Mouse (Mus musculus): ENCODE data around the gene Slc9a7. TPM values are rescaled to one million over a fixed set of nuclear protein-coding genes. Genes with fewer than 3 reads are reported as not detected.

Slc9a7 gene
- polyA plus RNA-seq, 1 experiment from 2014 or later, result 0.28 TPM

DNA sequence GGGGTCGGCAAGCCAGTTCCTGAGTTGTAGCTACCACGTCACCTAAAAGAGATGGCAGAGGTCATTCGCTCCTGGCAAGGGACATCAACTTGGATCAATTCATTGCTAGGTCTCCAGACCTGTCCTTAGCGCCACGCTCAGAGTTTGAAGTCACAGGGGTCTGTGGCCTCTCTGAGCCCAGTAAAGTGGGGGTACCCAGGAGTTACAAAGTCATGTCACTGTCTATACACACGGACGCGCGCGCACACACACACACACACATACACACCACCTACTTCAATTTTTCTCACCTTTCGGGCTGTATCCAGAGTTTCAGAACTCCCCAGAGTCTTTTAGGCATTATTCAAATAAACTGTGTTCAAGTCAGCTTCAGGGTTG is 422 bp upstream of the Slc9a7 start:
- H3K4me3 ChIP-seq (ENCODE audit: low read depth, low read length), result peak overlapping the region; percentile 46
- H3K9ac ChIP-seq (ENCODE audit: low read length), result no peak overlapping the region
- H3K9me3 ChIP-seq (ENCODE audit: control insufficient read depth, low read length), result no peaks in the 10 kb centered on the region
- H3K27me3 ChIP-seq (ENCODE audit: control insufficient read depth, insufficient read depth, low read length), result no peaks in the 10 kb centered on the region
- ATAC-seq (ENCODE audit: low FRiP score, low TSS enrichment) (no peak), DNase-seq (ENCODE audit: low spot score) (no peak)
- H3K36me3 ChIP-seq (ENCODE audit: control insufficient read depth, insufficient read depth, low read length), result no peaks in the 10 kb centered on the region
- no peak overlapping the region for H3K27ac ChIP-seq (replicated peaks)
- WGBS, result 37% methylated on average over 11 of the region's 11 CpGs
- H3K4me1 ChIP-seq (replicated peaks; ENCODE audit: control insufficient read depth, insufficient read depth), result no peaks in the 10 kb centered on the region
- H3K4me2 ChIP-seq (replicated peaks; ENCODE audit: low read depth), result peak overlapping the region; percentile 69
- TF ChIP-seq EP300 (optimal IDR thresholded peaks at IDR 0.05) (no peak), CTCF (IDR thresholded peaks at IDR 0.05; ENCODE audit: low read depth) (no peak)

DNA sequence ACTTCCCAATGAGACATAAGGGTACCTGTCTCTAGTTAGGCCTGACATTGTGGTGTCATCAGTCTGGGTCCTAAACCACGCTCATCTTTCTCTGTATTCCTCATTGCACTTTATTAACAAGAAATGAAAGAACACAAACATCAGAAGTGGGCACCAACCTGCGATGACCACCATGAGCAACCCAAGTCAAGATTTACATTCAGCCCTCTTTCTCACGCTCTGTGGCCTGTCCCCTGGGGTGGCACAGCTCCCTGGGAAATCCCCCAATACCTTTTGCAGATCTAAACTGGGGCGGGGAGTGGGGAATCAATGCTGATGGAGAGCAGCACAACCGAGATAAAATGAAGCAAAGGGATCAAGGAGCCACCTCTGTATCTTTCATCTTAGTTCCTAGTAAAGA is 892 bp downstream of the Slc9a7 start:
- Histone ChIP-seq H3K9ac (ENCODE audit: low read length) (no peak overlapping the region), H3K4me3 (ENCODE audit: low read depth, low read length) (peak overlapping the region; percentile 46; the same call in 1 of the 2 replicates), H3K4me1 (replicated peaks; ENCODE audit: control insufficient read depth, insufficient read depth) (no peaks in the 10 kb centered on the region), H3K9me3 (ENCODE audit: control insufficient read depth, low read length) (no peaks in the 10 kb centered on the region), H3K27ac (replicated peaks) (no peak overlapping the region), H3K4me2 (replicated peaks; ENCODE audit: low read depth) (peak overlapping the region; percentile 69), H3K36me3 (ENCODE audit: control insufficient read depth, insufficient read depth, low read length) (no peaks in the 10 kb centered on the region), H3K27me3 (ENCODE audit: control insufficient read depth, insufficient read depth, low read length) (no peaks in the 10 kb centered on the region)
- no peak for TF ChIP-seq EP300 (optimal IDR thresholded peaks at IDR 0.05)
- no peak for TF ChIP-seq CTCF (IDR thresholded peaks at IDR 0.05; ENCODE audit: low read depth)
- DNase-seq (ENCODE audit: low spot score), result no peak
- no peak for ATAC-seq (ENCODE audit: low FRiP score, low TSS enrichment)
- WGBS, result 36% methylated on average over 5 of the region's 5 CpGs

DNA sequence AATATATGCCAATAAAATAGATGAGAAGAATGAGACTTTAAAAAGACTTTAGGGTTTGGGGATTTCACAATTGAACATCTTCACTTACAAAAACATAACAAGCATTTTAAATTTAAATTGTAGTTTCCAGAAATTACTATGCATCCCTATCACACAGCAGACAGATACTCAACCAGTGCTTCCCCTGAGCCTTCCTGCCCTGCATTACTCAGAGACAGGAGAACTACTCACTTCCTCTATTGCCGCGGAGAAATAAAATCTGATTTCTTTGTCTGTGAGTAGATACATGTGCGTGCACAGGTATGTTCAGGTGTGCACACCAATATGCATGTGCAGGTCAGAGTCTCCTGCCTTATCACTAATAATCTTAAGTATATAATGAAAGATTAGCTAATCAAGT is 2.9 kb downstream of the Slc9a7 start:
- WGBS, result 79% methylated on average over 3 of the region's 3 CpGs
- H3K9me3 ChIP-seq (ENCODE audit: control insufficient read depth, low read length), result no peaks in the 10 kb centered on the region
- TF ChIP-seq CTCF (IDR thresholded peaks at IDR 0.05; ENCODE audit: low read depth), result no peak
- TF ChIP-seq EP300 (optimal IDR thresholded peaks at IDR 0.05), result no peak
- ATAC-seq (ENCODE audit: low FRiP score, low TSS enrichment) (no peak), DNase-seq (ENCODE audit: low spot score) (no peak)
- H3K36me3 ChIP-seq (ENCODE audit: control insufficient read depth, insufficient read depth, low read length), result no peaks in the 10 kb centered on the region
- H3K4me1 ChIP-seq (replicated peaks; ENCODE audit: control insufficient read depth, insufficient read depth), result no peaks in the 10 kb centered on the region
- H3K4me3 ChIP-seq (ENCODE audit: low read depth, low read length), result no peak overlapping the region
- no peak overlapping the region for H3K4me2 ChIP-seq (replicated peaks; ENCODE audit: low read depth)
- H3K9ac ChIP-seq (ENCODE audit: low read length), result no peak overlapping the region
- no peak overlapping the region for H3K27ac ChIP-seq (replicated peaks)
- no peaks in the 10 kb centered on the region for H3K27me3 ChIP-seq (ENCODE audit: control insufficient read depth, insufficient read depth, low read length)

DNA sequence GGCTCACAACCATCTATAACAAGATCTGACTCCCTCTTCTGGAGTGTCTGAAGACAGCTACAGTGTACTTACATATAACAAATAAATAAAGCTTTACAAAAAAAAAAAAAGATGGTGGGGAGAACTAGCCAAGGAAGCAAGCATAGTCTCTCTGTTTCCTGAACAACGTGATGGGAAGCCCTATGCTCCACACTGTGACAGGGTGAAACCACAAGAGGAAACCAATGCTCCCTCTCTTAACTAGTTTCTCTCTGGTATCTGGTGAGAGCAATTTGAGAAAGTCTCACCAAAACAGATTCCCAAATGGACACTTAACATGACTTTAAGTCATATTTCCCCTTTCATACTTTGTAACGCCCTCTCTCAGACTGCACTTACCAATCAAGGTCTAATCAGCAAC is 5.4 kb downstream of the Slc9a7 start:
- DNase-seq (ENCODE audit: low spot score) (no peak), ATAC-seq (ENCODE audit: low FRiP score, low TSS enrichment) (no peak)
- H3K4me2 ChIP-seq (replicated peaks; ENCODE audit: low read depth), result no peak overlapping the region
- WGBS, result 68% methylated on average over 2 of the region's 2 CpGs
- H3K4me1 ChIP-seq (replicated peaks; ENCODE audit: control insufficient read depth, insufficient read depth), result no peaks in the 10 kb centered on the region
- H3K36me3 ChIP-seq (ENCODE audit: control insufficient read depth, insufficient read depth, low read length), result no peaks in the 10 kb centered on the region
- H3K9me3 ChIP-seq (ENCODE audit: control insufficient read depth, low read length), result no peaks in the 10 kb centered on the region
- no peak overlapping the region for H3K27ac ChIP-seq (replicated peaks)
- H3K4me3 ChIP-seq (ENCODE audit: low read depth, low read length), result no peak overlapping the region
- no peak overlapping the region for H3K9ac ChIP-seq (ENCODE audit: low read length)
- TF ChIP-seq CTCF (IDR thresholded peaks at IDR 0.05; ENCODE audit: low read depth) (no peak), EP300 (optimal IDR thresholded peaks at IDR 0.05) (no peak)
- no peaks in the 10 kb centered on the region for H3K27me3 ChIP-seq (ENCODE audit: control insufficient read depth, insufficient read depth, low read length)

DNA sequence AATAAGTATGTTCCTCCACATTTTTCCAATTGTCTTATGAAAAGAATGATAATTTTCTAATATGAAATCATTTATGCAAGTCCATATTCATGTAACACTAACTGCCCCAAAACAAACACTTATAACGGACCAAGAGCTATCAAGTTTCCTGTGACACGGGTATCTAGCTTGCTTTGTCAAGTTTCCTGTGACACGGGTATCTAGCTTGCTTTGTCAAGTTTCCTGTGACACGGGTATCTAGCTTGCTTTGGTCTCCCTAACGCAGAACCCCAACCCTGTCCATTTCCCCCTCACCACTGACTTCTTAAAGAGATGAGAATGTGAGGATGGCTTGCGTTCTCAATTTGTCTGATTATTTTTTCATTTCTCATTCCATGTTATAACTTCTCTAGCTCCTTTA is 12.2 kb downstream of the Slc9a7 start:
- no peaks in the 10 kb centered on the region for H3K36me3 ChIP-seq (ENCODE audit: control insufficient read depth, insufficient read depth, low read length)
- no peak for TF ChIP-seq CTCF (IDR thresholded peaks at IDR 0.05; ENCODE audit: low read depth)
- TF ChIP-seq EP300 (optimal IDR thresholded peaks at IDR 0.05), result no peak
- no peak for DNase-seq (ENCODE audit: low spot score)
- WGBS, result 78% methylated on average over 6 of the region's 6 CpGs
- ATAC-seq (ENCODE audit: low FRiP score, low TSS enrichment), result no peak
- no peaks in the 10 kb centered on the region for H3K27me3 ChIP-seq (ENCODE audit: control insufficient read depth, insufficient read depth, low read length)
- H3K27ac ChIP-seq (replicated peaks), result no peak overlapping the region
- no peak overlapping the region for H3K4me3 ChIP-seq (ENCODE audit: low read depth, low read length)
- no peaks in the 10 kb centered on the region for H3K9me3 ChIP-seq (ENCODE audit: control insufficient read depth, low read length)
- H3K4me2 ChIP-seq (replicated peaks; ENCODE audit: low read depth), result no peak overlapping the region
- no peak overlapping the region for H3K9ac ChIP-seq (ENCODE audit: low read length)
- H3K4me1 ChIP-seq (replicated peaks; ENCODE audit: control insufficient read depth, insufficient read depth), result no peaks in the 10 kb centered on the region

DNA sequence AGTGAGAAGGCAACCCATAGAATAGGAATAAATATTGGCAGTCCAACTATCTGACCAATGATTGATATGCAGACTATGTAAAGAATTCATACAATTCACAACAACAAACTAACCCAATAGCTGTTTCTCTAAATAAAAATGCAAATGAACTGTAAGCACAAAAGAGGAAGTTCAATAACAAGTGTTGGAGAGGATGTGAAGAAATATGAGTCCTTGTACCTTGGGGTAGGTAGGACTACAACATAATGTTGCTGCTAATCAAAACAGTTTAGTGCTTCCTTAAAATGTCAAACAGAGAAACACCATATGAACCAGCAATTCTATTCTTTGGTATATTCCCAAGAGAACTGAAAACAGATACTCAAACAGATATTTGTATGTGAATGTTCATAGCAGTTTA is 17.8 kb downstream of the Slc9a7 start:
- ATAC-seq (ENCODE audit: low FRiP score, low TSS enrichment), result no peak
- TF ChIP-seq CTCF (IDR thresholded peaks at IDR 0.05; ENCODE audit: low read depth), result no peak
- no peak for TF ChIP-seq EP300 (optimal IDR thresholded peaks at IDR 0.05)
- Histone ChIP-seq H3K4me3 (ENCODE audit: low read depth, low read length) (no peak overlapping the region), H3K4me2 (replicated peaks; ENCODE audit: low read depth) (no peak overlapping the region), H3K27me3 (ENCODE audit: control insufficient read depth, insufficient read depth, low read length) (no peaks in the 10 kb centered on the region), H3K4me1 (replicated peaks; ENCODE audit: control insufficient read depth, insufficient read depth) (no peaks in the 10 kb centered on the region), H3K36me3 (ENCODE audit: control insufficient read depth, insufficient read depth, low read length) (no peaks in the 10 kb centered on the region), H3K9me3 (ENCODE audit: control insufficient read depth, low read length) (no peaks in the 10 kb centered on the region), H3K27ac (replicated peaks) (no peak overlapping the region), H3K9ac (ENCODE audit: low read length) (no peak overlapping the region)
- no peak for DNase-seq (ENCODE audit: low spot score)
